Mouse (Mus musculus): Measurements from ENCODE around the gene Pkd1l2. TPM values are rescaled to one million over a fixed set of nuclear protein-coding genes. Genes with fewer than 3 reads are reported as not detected.

Pkd1l2 gene
- polyA plus RNA-seq, 1 experiment: 0.09 TPM

DNA sequence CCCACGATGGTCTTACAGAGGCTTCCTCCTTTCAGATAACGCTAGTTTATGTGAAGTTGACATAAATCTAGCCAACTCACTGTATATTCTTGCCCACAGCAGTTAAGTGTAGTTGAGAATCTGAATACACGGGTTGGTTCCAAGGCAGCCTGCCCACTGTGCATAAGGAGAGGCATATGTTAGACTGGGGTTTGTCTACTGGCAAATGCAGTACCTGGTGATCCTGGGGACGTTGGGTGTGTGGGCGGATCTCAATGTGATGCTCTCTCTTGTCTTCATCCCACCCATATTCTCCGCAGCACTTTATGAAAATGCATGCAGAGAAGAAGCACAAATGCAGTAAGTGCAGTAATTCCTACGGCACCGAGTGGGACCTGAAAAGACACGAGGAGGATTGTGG, 127.8 kb downstream of the Pkd1l2 start:
- no peak for DNase-seq (ENCODE audit: low read depth in 1 of 2, low spot score in 2 of 2)
- no peaks in the 10 kb centered on the region for H3K27me3 ChIP-seq (ENCODE audit: control insufficient read depth, insufficient read depth, low read length)
- H3K36me3 ChIP-seq (ENCODE audit: control insufficient read depth, insufficient read depth, low read length): peaks cover 27% of the 10 kb centered on the region
- no peak overlapping the region for H3K27ac ChIP-seq (ENCODE audit: insufficient read depth, low read length)
- TF ChIP-seq CTCF (IDR thresholded peaks at IDR 0.05; ENCODE audit: extremely low read depth, insufficient read depth, insufficient read length, insufficient replicate concordance): no peak
- TF ChIP-seq POLR2A (IDR thresholded peaks at IDR 0.05; ENCODE audit: low read depth, low read length): no peak
- no peaks in the 10 kb centered on the region for H3K4me1 ChIP-seq (ENCODE audit: control insufficient read depth, insufficient read depth, insufficient read length)
- 95% methylated on average over 9 of the region's 9 CpGs for WGBS
- no peak overlapping the region for H3K4me3 ChIP-seq (ENCODE audit: extremely low read depth, insufficient read depth, insufficient read length)

DNA sequence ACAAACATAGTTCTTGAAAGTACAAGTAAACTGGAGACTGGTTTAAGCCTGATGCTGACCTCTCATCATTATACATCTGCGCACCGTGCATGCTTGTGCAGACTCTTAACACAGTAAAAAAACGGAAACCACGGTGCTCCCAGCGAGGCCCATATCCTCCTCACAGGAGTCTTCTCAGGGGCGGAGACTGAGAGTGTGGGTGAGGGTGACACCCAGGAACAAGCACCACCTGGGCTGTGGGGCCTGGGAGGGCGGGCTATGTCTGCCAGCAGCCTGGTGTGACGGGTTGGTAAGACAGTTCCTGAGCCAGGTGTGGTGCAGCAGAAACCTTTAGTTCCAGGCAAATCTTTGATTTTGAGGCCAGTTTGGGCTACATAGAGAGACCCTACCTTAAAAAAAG, 129.8 kb downstream of the Pkd1l2 start:
- no peak for DNase-seq (ENCODE audit: low read depth in 1 of 2, low spot score in 2 of 2)
- 50% methylated on average over 8 of the region's 8 CpGs for WGBS
- Histone ChIP-seq H3K36me3 (ENCODE audit: control insufficient read depth, insufficient read depth, low read length) (peaks cover 24% of the 10 kb centered on the region), H3K27me3 (ENCODE audit: control insufficient read depth, insufficient read depth, low read length) (no peaks in the 10 kb centered on the region), H3K27ac (ENCODE audit: insufficient read depth, low read length) (no peak overlapping the region), H3K4me3 (ENCODE audit: extremely low read depth, insufficient read depth, insufficient read length) (no peak overlapping the region), H3K4me1 (ENCODE audit: control insufficient read depth, insufficient read depth, insufficient read length) (peaks cover 4% of the 10 kb centered on the region; the same call in 1 of the 2 replicates)
- TF ChIP-seq POLR2A (IDR thresholded peaks at IDR 0.05; ENCODE audit: low read depth, low read length): no peak
- TF ChIP-seq CTCF (IDR thresholded peaks at IDR 0.05; ENCODE audit: extremely low read depth, insufficient read depth, insufficient read length, insufficient replicate concordance): no peak

DNA sequence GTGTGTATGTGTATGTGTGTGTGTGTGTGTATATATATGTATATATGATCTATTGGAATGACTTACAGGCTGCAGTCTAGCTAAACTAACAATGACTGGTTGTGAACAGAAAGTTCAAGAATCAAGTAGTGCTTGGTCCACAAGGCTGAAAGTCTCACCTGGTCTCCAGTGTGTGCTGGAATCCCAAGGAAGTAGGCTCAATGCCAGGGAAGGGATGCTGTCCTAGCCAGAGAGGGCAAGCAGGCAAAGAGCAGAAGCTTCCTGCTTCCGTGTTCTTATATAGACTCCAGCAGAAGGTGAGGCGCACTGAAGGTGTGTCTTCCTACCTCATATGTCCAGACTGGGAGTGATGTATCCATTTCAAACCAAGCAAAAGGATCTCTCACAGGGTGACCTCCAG, 130.5 kb downstream of the Pkd1l2 start:
- Histone ChIP-seq H3K36me3 (ENCODE audit: control insufficient read depth, insufficient read depth, low read length) (peaks cover 18% of the 10 kb centered on the region), H3K4me1 (ENCODE audit: control insufficient read depth, insufficient read depth, insufficient read length) (peaks cover 6% of the 10 kb centered on the region; the same call in 1 of the 2 replicates), H3K27ac (ENCODE audit: insufficient read depth, low read length) (no peak overlapping the region), H3K4me3 (ENCODE audit: extremely low read depth, insufficient read depth, insufficient read length) (no peak overlapping the region), H3K27me3 (ENCODE audit: control insufficient read depth, insufficient read depth, low read length) (no peaks in the 10 kb centered on the region)
- DNase-seq (ENCODE audit: low read depth in 1 of 2, low spot score in 2 of 2): no peak
- 90% methylated on average over 2 of the region's 2 CpGs for WGBS
- TF ChIP-seq POLR2A (IDR thresholded peaks at IDR 0.05; ENCODE audit: low read depth, low read length) (no peak), CTCF (IDR thresholded peaks at IDR 0.05; ENCODE audit: extremely low read depth, insufficient read depth, insufficient read length, insufficient replicate concordance) (no peak)

DNA sequence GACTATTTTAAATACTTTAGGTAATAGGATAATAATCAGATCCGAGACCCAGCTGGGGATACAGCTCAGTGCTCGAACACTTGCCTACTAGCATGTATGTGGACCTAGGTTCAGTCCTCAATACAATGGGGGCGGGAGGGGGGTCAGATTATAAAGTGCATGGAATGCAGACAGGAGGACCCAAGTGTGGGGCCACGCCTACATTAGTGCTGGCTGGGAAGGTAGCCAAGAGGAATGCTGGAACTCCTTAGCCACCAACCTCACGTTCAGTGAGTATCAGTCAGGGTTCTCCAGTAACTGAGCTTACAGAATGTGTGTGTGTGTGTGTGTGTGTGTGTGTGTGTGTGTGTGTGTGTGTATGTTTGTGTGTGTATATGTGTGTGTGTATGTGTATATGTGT, 130.9 kb downstream of the Pkd1l2 start:
- H3K4me3 ChIP-seq (ENCODE audit: extremely low read depth, insufficient read depth, insufficient read length): no peak overlapping the region
- peaks cover 13% of the 10 kb centered on the region for H3K36me3 ChIP-seq (ENCODE audit: control insufficient read depth, insufficient read depth, low read length)
- no peaks in the 10 kb centered on the region for H3K27me3 ChIP-seq (ENCODE audit: control insufficient read depth, insufficient read depth, low read length)
- no peak for DNase-seq (ENCODE audit: low read depth in 1 of 2, low spot score in 2 of 2)
- H3K27ac ChIP-seq (ENCODE audit: insufficient read depth, low read length): no peak overlapping the region
- H3K4me1 ChIP-seq (ENCODE audit: control insufficient read depth, insufficient read depth, insufficient read length): peaks cover 10% of the 10 kb centered on the region; the same call in 1 of the 2 replicates
- 80% methylated on average over 5 of the region's 5 CpGs for WGBS
- no peak for TF ChIP-seq CTCF (IDR thresholded peaks at IDR 0.05; ENCODE audit: extremely low read depth, insufficient read depth, insufficient read length, insufficient replicate concordance)
- no peak for TF ChIP-seq POLR2A (IDR thresholded peaks at IDR 0.05; ENCODE audit: low read depth, low read length)

DNA sequence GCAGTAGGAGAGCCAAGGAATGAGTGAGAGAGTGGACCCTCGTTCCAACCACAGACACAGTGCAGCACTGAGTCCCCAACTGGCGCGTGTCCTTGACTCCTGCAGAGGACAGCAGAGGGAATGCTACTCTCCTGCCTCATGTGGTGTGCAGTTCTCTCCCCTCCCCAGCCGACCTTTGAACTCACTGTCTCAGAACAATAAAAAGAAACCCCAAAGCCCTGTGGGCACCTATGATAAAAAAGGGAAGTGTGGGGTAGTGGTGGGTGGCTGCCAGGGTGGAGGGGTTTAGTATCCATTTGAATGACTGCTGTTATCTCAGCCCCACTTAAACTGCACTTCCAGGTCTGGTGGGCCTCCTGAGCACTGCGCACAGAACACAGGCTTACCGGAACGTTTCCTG, 134.7 kb downstream of the Pkd1l2 start:
- DNase-seq (ENCODE audit: low read depth in 1 of 2, low spot score in 2 of 2): no peak
- no peaks in the 10 kb centered on the region for H3K27me3 ChIP-seq (ENCODE audit: control insufficient read depth, insufficient read depth, low read length)
- WGBS: 64% methylated on average over 7 of the region's 7 CpGs
- TF ChIP-seq POLR2A (IDR thresholded peaks at IDR 0.05; ENCODE audit: low read depth, low read length): no peak
- no peak for TF ChIP-seq CTCF (IDR thresholded peaks at IDR 0.05; ENCODE audit: extremely low read depth, insufficient read depth, insufficient read length, insufficient replicate concordance)
- H3K4me1 ChIP-seq (ENCODE audit: control insufficient read depth, insufficient read depth, insufficient read length): peaks cover 20% of the 10 kb centered on the region
- H3K36me3 ChIP-seq (ENCODE audit: control insufficient read depth, insufficient read depth, low read length): no peaks in the 10 kb centered on the region
- H3K27ac ChIP-seq (ENCODE audit: insufficient read depth, low read length): no peak overlapping the region
- no peak overlapping the region for H3K4me3 ChIP-seq (ENCODE audit: extremely low read depth, insufficient read depth, insufficient read length)

DNA sequence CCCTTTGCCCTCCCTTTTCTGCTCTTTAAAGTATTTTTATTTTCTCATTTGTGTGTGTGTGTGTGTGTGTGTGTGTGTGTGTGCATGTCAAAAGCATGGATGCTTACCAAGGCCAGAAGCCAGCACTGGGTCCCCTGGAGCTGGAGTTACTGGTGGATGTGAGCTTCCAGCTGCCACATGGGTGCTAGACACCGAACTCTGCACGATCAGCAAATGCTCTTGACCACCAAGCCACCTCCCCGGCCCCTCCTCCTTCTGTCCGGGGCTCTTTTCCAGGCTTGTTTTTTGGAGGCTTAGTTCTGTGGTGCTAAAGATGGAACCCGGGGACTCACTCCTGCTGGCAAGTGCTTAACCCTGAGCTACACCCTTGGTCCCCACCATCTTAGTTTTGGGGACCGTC, 135.4 kb downstream of the Pkd1l2 start:
- DNase-seq (ENCODE audit: low read depth in 1 of 2, low spot score in 2 of 2): no peak
- Histone ChIP-seq H3K36me3 (ENCODE audit: control insufficient read depth, insufficient read depth, low read length) (no peaks in the 10 kb centered on the region), H3K4me3 (ENCODE audit: extremely low read depth, insufficient read depth, insufficient read length) (peak overlapping the region; percentile 50), H3K27me3 (ENCODE audit: control insufficient read depth, insufficient read depth, low read length) (no peaks in the 10 kb centered on the region), H3K27ac (ENCODE audit: insufficient read depth, low read length) (no peak overlapping the region), H3K4me1 (ENCODE audit: control insufficient read depth, insufficient read depth, insufficient read length) (peaks cover 20% of the 10 kb centered on the region)
- TF ChIP-seq POLR2A (IDR thresholded peaks at IDR 0.05; ENCODE audit: low read depth, low read length) (no peak), CTCF (IDR thresholded peaks at IDR 0.05; ENCODE audit: extremely low read depth, insufficient read depth, insufficient read length, insufficient replicate concordance) (no peak)
- 83% methylated on average over 6 of the region's 6 CpGs for WGBS

DNA sequence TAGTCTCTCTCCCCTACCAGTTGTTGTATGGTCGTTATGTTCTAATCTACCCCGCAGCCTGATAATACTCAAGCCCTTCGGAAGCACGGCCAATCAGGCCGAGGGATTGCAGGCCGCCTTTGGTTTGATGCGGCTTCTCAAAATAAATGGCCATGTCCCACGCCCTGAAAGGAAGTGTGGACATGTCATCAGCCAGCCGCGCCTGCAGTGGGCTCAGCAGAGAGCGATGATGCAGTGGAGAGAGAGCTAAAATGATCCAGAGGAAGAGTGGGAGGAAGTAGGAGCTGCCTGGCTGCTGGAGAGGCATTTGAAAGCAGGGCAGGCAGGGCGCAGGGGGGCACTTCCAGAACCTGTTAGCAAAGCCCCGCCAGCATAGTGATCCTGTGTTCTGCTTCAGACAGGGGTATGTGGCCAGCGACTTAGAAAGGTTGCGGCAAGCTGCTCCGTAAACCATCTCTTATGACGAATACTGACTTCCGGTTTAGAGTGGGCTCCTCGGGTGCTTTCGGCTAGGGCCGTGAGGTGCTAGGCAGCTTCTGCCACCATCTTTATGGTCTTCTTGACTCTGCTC, 135.9 kb downstream of the Pkd1l2 start:
- TF ChIP-seq POLR2A (IDR thresholded peaks at IDR 0.05; ENCODE audit: low read depth, low read length) (no peak), CTCF (IDR thresholded peaks at IDR 0.05; ENCODE audit: extremely low read depth, insufficient read depth, insufficient read length, insufficient replicate concordance) (no peak)
- 45% methylated on average over 21 of the region's 21 CpGs for WGBS
- H3K4me1 ChIP-seq (ENCODE audit: control insufficient read depth, insufficient read depth, insufficient read length): peaks cover 20% of the 10 kb centered on the region
- no peaks in the 10 kb centered on the region for H3K27me3 ChIP-seq (ENCODE audit: control insufficient read depth, insufficient read depth, low read length)
- DNase-seq (ENCODE audit: low read depth in 1 of 2, low spot score in 2 of 2): no peak
- peak overlapping the region; percentile 47; the same call in 1 of the 2 replicates for H3K27ac ChIP-seq (ENCODE audit: insufficient read depth, low read length)
- H3K4me3 ChIP-seq (ENCODE audit: extremely low read depth, insufficient read depth, insufficient read length): peak overlapping the region; percentile 50
- H3K36me3 ChIP-seq (ENCODE audit: control insufficient read depth, insufficient read depth, low read length): no peaks in the 10 kb centered on the region

Other genes starting within 250 kb of the Pkd1l2 start
- gene Cmc2, start 161.0 kb downstream of the Pkd1l2 start, polyA plus RNA-seq (2012; rRNA removed): 3.4 TPM in 2 replicates
- gene Cenpn, start 160.7 kb downstream of the Pkd1l2 start, polyA plus RNA-seq (2012; rRNA removed): 2.2 and 3.0 TPM in 2 replicates
- gene Atmin, start 139.1 kb downstream of the Pkd1l2 start, polyA plus RNA-seq (2012; rRNA removed): 10.2 and 13.0 TPM in 2 replicates
- 0.05 and 0.18 TPM in 2 replicates for gene 1700030J22Rik, start 103.5 kb downstream of the Pkd1l2 start, polyA plus RNA-seq (2012; rRNA removed)
- gene Gcsh, start 88.9 kb downstream of the Pkd1l2 start, polyA plus RNA-seq (2012; rRNA removed): 4.0 and 5.5 TPM in 2 replicates
- gene Bco1, start 13.4 kb upstream of the Pkd1l2 start, polyA plus RNA-seq (2012; rRNA removed): 0.05 and 0.07 TPM in 2 replicates
- gene Gan, start 75.7 kb upstream of the Pkd1l2 start, polyA plus RNA-seq (2012; rRNA removed): 2.9 and 3.4 TPM in 2 replicates
- gene Cmip, start 174.6 kb upstream of the Pkd1l2 start, polyA plus RNA-seq (2012; rRNA removed): 48.2 and 67.6 TPM in 2 replicates

All from spleen, adult 2 months (tissue).